Comparison of ENCODE assay signal across 7 mouse cellular contexts in genomic region chr12:13269570-13270390, GRCm38 (mm10). TPM values are rescaled to one million over a fixed set of nuclear protein-coding genes. Genes with fewer than 3 reads are reported as not detected.
A peak's percentile ranks its signal among the peaks of the same experiment; 100 is the strongest.
DNase-seq lines count a peak whose midpoint lies in the region; ATAC-seq and TF ChIP-seq lines count a peak whose summit lies in the region.

No protein-coding gene starts in this region.

- no peak for TF ChIP-seq POLR2A in thymus, adult 2 months (IDR thresholded peaks at IDR 0.05; ENCODE audit: control insufficient read depth, extremely low read depth, insufficient read depth, low read length, poor library complexity)

- DNase-seq in thymus, adult 2 months = no peak
- DNase-seq in thymus, postnatal 4 days = no peak
- no peak for DNase-seq in frontal cortex, postnatal 14 days (ENCODE audit: low spot score in 2 of 2)
- DNase-seq in kidney, adult 18-20 months = no peak

- H3K9ac ChIP-seq in embryonic facial prominence, embryonic 15.5 days = peak overlapping the region; percentile 47
- peak overlapping the region; percentile 81 for H3K9ac ChIP-seq in intestine, embryonic 16.5 days (ENCODE audit: low read depth, low read length)
- H3K9ac ChIP-seq in neural tube, embryonic 13.5 days = peak overlapping the region; percentile 82

- H3K27ac ChIP-seq in thymus, adult 2 months (ENCODE audit: control insufficient read depth, insufficient read depth, low read length) = no peak overlapping the region
- no peak overlapping the region for H3K27ac ChIP-seq in embryonic facial prominence, embryonic 15.5 days (replicated peaks)
- no peak overlapping the region for H3K27ac ChIP-seq in intestine, embryonic 16.5 days (ENCODE audit: low read length)
- H3K27ac ChIP-seq in neural tube, embryonic 13.5 days (replicated peaks) = peak overlapping the region; percentile 75; the same call in 1 of the 2 replicates

- H3K4me3 ChIP-seq in thymus, adult 2 months (ENCODE audit: control insufficient read depth, insufficient read depth, low read length) = peak overlapping the region; percentile 86
- peak overlapping the region; percentile 84 for H3K4me3 ChIP-seq in embryonic facial prominence, embryonic 15.5 days (replicated peaks)
- peak overlapping the region; percentile 85 for H3K4me3 ChIP-seq in intestine, embryonic 16.5 days (ENCODE audit: low read length)
- peak overlapping the region; percentile 87 for H3K4me3 ChIP-seq in neural tube, embryonic 13.5 days

- H3K27me3 ChIP-seq in thymus, adult 2 months (ENCODE audit: control insufficient read depth, insufficient read depth, low read length) = no peaks in the 10 kb centered on the region
- H3K27me3 ChIP-seq in embryonic facial prominence, embryonic 15.5 days = no peaks in the 10 kb centered on the region
- no peaks in the 10 kb centered on the region for H3K27me3 ChIP-seq in intestine, embryonic 16.5 days (replicated peaks; ENCODE audit: control insufficient read depth, insufficient read depth, low read length)
- no peaks in the 10 kb centered on the region for H3K27me3 ChIP-seq in neural tube, embryonic 13.5 days

- H3K36me3 ChIP-seq in thymus, adult 2 months (ENCODE audit: control insufficient read depth, insufficient read depth, low read length) = no peaks in the 10 kb centered on the region
- peaks cover 8% of the 10 kb centered on the region; the same call in 1 of the 2 replicates for H3K36me3 ChIP-seq in embryonic facial prominence, embryonic 15.5 days
- no peaks in the 10 kb centered on the region for H3K36me3 ChIP-seq in intestine, embryonic 16.5 days (ENCODE audit: control insufficient read depth, insufficient read depth, low read length)
- H3K36me3 ChIP-seq in neural tube, embryonic 13.5 days = peaks cover 8% of the 10 kb centered on the region

- no peak for TF ChIP-seq CTCF in thymus, adult 2 months (IDR thresholded peaks at IDR 0.05; ENCODE audit: borderline replicate concordance, control insufficient read depth, extremely low read depth, insufficient read depth, low read length, poor library complexity)

- peak; percentile 15; the same call in 1 of the 2 replicates for ATAC-seq in embryonic facial prominence, embryonic 15.5 days (ENCODE audit: insufficient number of reproducible peaks, low FRiP score, low TSS enrichment, low read depth)
- 0 out of 2 replicates have a peak, but pooled peaks have one; percentile 3 for ATAC-seq in intestine, embryonic 16.5 days
- peak; percentile 64 for ATAC-seq in neural tube, embryonic 13.5 days (ENCODE audit: low read depth)

- peak overlapping the region; percentile 71 for H3K4me2 ChIP-seq in embryonic facial prominence, embryonic 15.5 days (replicated peaks)
- peak overlapping the region; percentile 55 for H3K4me2 ChIP-seq in intestine, embryonic 16.5 days (ENCODE audit: low read depth, low read length)
- peak overlapping the region; percentile 85 for H3K4me2 ChIP-seq in neural tube, embryonic 13.5 days

- peaks cover 5% of the 10 kb centered on the region for H3K4me1 ChIP-seq in thymus, adult 2 months (replicated peaks; ENCODE audit: control insufficient read depth, insufficient read depth, low read length)
- H3K4me1 ChIP-seq in embryonic facial prominence, embryonic 15.5 days = peaks cover 8% of the 10 kb centered on the region
- H3K4me1 ChIP-seq in intestine, embryonic 16.5 days (ENCODE audit: control insufficient read depth, insufficient read depth, low read length) = peaks cover 8% of the 10 kb centered on the region; the same call in 1 of the 2 replicates
- H3K4me1 ChIP-seq in neural tube, embryonic 13.5 days (replicated peaks) = peaks cover 23% of the 10 kb centered on the region

- no peaks in the 10 kb centered on the region for H3K9me3 ChIP-seq in embryonic facial prominence, embryonic 15.5 days (replicated peaks)
- no peaks in the 10 kb centered on the region for H3K9me3 ChIP-seq in intestine, embryonic 16.5 days (ENCODE audit: control insufficient read depth, low read length)
- H3K9me3 ChIP-seq in neural tube, embryonic 13.5 days = no peaks in the 10 kb centered on the region

- WGBS in thymus, adult 2 months = 57% methylated on average over 16 of the region's 16 CpGs
- 41% methylated on average over 16 of the region's 16 CpGs for WGBS in embryonic facial prominence, embryonic 15.5 days
- 40% methylated on average over 16 of the region's 16 CpGs for WGBS in intestine, embryonic 16.5 days
- WGBS in neural tube, embryonic 13.5 days = 44% methylated on average over 16 of the region's 16 CpGs

RNA-seq across cellular contexts. Expression of gene Nbas, which starts 0.8 kb away (rescaled TPM):
- 12.3 TPM in 2 replicates for polyA plus RNA-seq in thymus, adult 2 months (2012; rRNA removed)
- 12.9 and 13.6 TPM in 2 replicates for polyA plus RNA-seq in embryonic facial prominence, embryonic 15.5 days (2015; fragmentation: Nextera tagmentation; extraction: Ambion mirVana)
- 16.9 and 17.2 TPM in 2 replicates for polyA plus RNA-seq in intestine, embryonic 16.5 days (2015; fragmentation: Nextera tagmentation; extraction: Ambion mirVana)
- 14.7 and 15.1 TPM in 2 replicates for polyA plus RNA-seq in neural tube, embryonic 13.5 days (2015; fragmentation: Nextera tagmentation; extraction: Ambion mirVana)

RNA-seq across cellular contexts. Expression of gene Ddx1, which starts 20.8 kb away (rescaled TPM):
- polyA plus RNA-seq in thymus, adult 2 months (2012; rRNA removed) = 6.7 TPM in 2 replicates
- 120 and 123 TPM in 2 replicates for polyA plus RNA-seq in embryonic facial prominence, embryonic 15.5 days (2015; fragmentation: Nextera tagmentation; extraction: Ambion mirVana)
- 111 and 123 TPM in 2 replicates for polyA plus RNA-seq in intestine, embryonic 16.5 days (2015; fragmentation: Nextera tagmentation; extraction: Ambion mirVana)
- polyA plus RNA-seq in neural tube, embryonic 13.5 days (2015; fragmentation: Nextera tagmentation; extraction: Ambion mirVana) = 116 and 123 TPM in 2 replicates

Comparison
In these comparisons a context has a peak if more than half of its experiments do, and no peak if none do; other contexts are left out.
1. ATAC-seq: peak in every context shown above with its lines; median percentile 64 in neural tube, embryonic 13.5 days; 15 in embryonic facial prominence, embryonic 15.5 days; 3 in intestine, embryonic 16.5 days.
2. RNA of gene Ddx1, which starts 20.8 kb away (polyA plus RNA-seq): 111 to 123 TPM in intestine, embryonic 16.5 days, 116 to 123 TPM in neural tube, embryonic 13.5 days and 120 to 123 TPM in embryonic facial prominence, embryonic 15.5 days; 6.7 TPM in thymus, adult 2 months; every median in the first group is over 10 times any median in the second.
3. Peak in every context shown above with its lines, with median percentiles within 50 percentile points of each other: H3K4me3 ChIP-seq, H3K4me2 ChIP-seq and H3K9ac ChIP-seq.